Mouse (Mus musculus) MEL (cell line): ENCODE measurements around the gene Olfr912. TPM values are rescaled to one million over a fixed set of nuclear protein-coding genes. Genes with fewer than 3 reads are reported as not detected.

Experiments
- DNase-seq: peaks from one replicate; pipeline ENCODE4 v3.0.0; 2011; ENCODE audit warnings: low read depth, low spot score
- H3K27ac ChIP-seq: 2 replicates; pipeline ENCODE4 v1.5.1; 2012; ENCODE audit warnings: low read depth, mild to moderate bottlenecking, control low read depth, low read length, moderate library complexity; ENCODE audit not compliant: control insufficient read depth
- H3K27me3 ChIP-seq, 2 experiments: fragments of 150-350 bp in 1 of 2; sonication (generic) in 1 of 2; 2 replicates each; pipeline ENCODE4 v1.6.1; 2012; ENCODE audit warnings: low read length in 2 of 2, mild to moderate bottlenecking in 2 of 2, improper control_type of control experiment in 1 of 2, moderate library complexity in 1 of 2; ENCODE audit not compliant: insufficient read depth in 2 of 2, control insufficient read depth in 1 of 2
- H3K36me3 ChIP-seq, 2 experiments: 2 replicates each; pipeline ENCODE4 v1.6.1; 2012 to 2014; ENCODE audit warnings: low read length in 2 of 2, improper control_type of control experiment in 1 of 2, inconsistent platforms in 1 of 2, mild to moderate bottlenecking in 1 of 2; ENCODE audit not compliant: insufficient read depth in 2 of 2, control insufficient read depth in 1 of 2
- H3K4me1 ChIP-seq, 2 experiments: fragments of 150-350 bp in 1 of 2; sonication (generic) in 1 of 2; 2 replicates each; pipeline ENCODE4 v1.6.1; 2012; ENCODE audit warnings: low read length in 2 of 2, improper control_type of control experiment in 1 of 2, mild to moderate bottlenecking in 1 of 2; ENCODE audit not compliant: insufficient read depth in 2 of 2, control insufficient read depth in 1 of 2
- H3K4me3 ChIP-seq, 2 experiments: fragments of 150-350 bp in 1 of 2; sonication (generic) in 1 of 2; 2 replicates each; pipeline ENCODE4 v1.5.1; 2012; ENCODE audit warnings: low read depth in 2 of 2, low read length in 2 of 2, mild to moderate bottlenecking in 2 of 2, moderate library complexity in 2 of 2, control low read depth in 1 of 2, improper control_type of control experiment in 1 of 2; ENCODE audit not compliant: control insufficient read depth in 1 of 2, insufficient read depth in 1 of 2
- H3K79me2 ChIP-seq: 2 replicates; pipeline ENCODE4 v1.6.1; 2012; ENCODE audit warnings: mild to moderate bottlenecking, low read length, moderate library complexity; ENCODE audit not compliant: control insufficient read depth, poor library complexity, insufficient read depth
- H3K9ac ChIP-seq: 2 replicates; pipeline ENCODE4 v1.6.1; 2012; ENCODE audit warnings: low read depth, mild to moderate bottlenecking, control low read depth, low read length, moderate library complexity; ENCODE audit not compliant: control insufficient read depth, poor library complexity, severe bottlenecking
- H3K9me3 ChIP-seq: fragments of 150-350 bp; sonication (generic); replicated peaks from 2 replicates; pipeline ENCODE4 v1.6.1; 2012; ENCODE audit warnings: mild to moderate bottlenecking, low read length, improper control_type of control experiment, moderate library complexity; ENCODE audit not compliant: insufficient read depth
- CHD1 ChIP-seq: IDR thresholded peaks from 2 replicates; pipeline ENCODE4 v1.6.1; 2012; ENCODE audit warnings: low read depth, mild to moderate bottlenecking, inconsistent platforms, low read length, improper control_type of control experiment
- CHD2 ChIP-seq: IDR thresholded peaks from 2 replicates; pipeline ENCODE4 v1.6.1; 2011; ENCODE audit warnings: low read length, improper control_type of control experiment
- CTCF ChIP-seq, 3 experiments: IDR thresholded peaks in 2 of 3; conservative IDR thresholded peaks in 1 of 3; 2 replicates each; pipeline ENCODE4 v1.5.1; 2011 to 2012; ENCODE audit warnings: low read length in 3 of 3, low read depth in 2 of 3, mild to moderate bottlenecking in 2 of 3, improper control_type of control experiment in 1 of 3, inconsistent platforms in 1 of 3, mixed read lengths in 1 of 3, moderate library complexity in 1 of 3; ENCODE audit not compliant: control insufficient read depth in 1 of 3, insufficient read depth in 1 of 3, poor library complexity in 1 of 3, severe bottlenecking in 1 of 3
- ELF1 ChIP-seq: IDR thresholded peaks from 2 replicates; pipeline ENCODE4 v1.6.1; 2014; ENCODE audit warnings: low read depth, mild to moderate bottlenecking, inconsistent platforms, low read length, improper control_type of control experiment, moderate library complexity
- ETS1 ChIP-seq: IDR thresholded peaks from 2 replicates; pipeline ENCODE4 v1.6.1; 2012; ENCODE audit warnings: low read depth, mild to moderate bottlenecking, inconsistent platforms, low read length, improper control_type of control experiment, moderate library complexity
- HCFC1 ChIP-seq: IDR thresholded peaks from 2 replicates; pipeline ENCODE4 v1.6.1; 2012; ENCODE audit warnings: low read depth, mild to moderate bottlenecking, inconsistent platforms, low read length, improper control_type of control experiment, moderate library complexity
- KAT2A ChIP-seq: conservative IDR thresholded peaks from 2 replicates; pipeline ENCODE4 v1.6.1; 2012; ENCODE audit warnings: low read depth, low read length, improper control_type of control experiment, inconsistent platforms
- MAZ ChIP-seq: IDR thresholded peaks from 2 replicates; pipeline ENCODE4 v1.6.1; 2012; ENCODE audit warnings: low read depth, mild to moderate bottlenecking, inconsistent platforms, low read length, improper control_type of control experiment
- POLR2AphosphoS2 ChIP-seq: IDR thresholded peaks from 2 replicates; pipeline ENCODE4 v1.6.1; 2011; ENCODE audit warnings: low read length, improper control_type of control experiment
- TBP ChIP-seq: IDR thresholded peaks from 2 replicates; pipeline ENCODE4 v1.8.0; 2011; ENCODE audit warnings: low read depth, low read length, improper control_type of control experiment
- UBTF ChIP-seq: IDR thresholded peaks from 2 replicates; pipeline ENCODE4 v1.6.1; 2012; ENCODE audit warnings: low read depth, mild to moderate bottlenecking, inconsistent platforms, low read length, improper control_type of control experiment, moderate library complexity, borderline replicate concordance; ENCODE audit not compliant: insufficient read depth
- USF1 ChIP-seq: IDR thresholded peaks from 2 replicates; pipeline ENCODE4 v1.6.1; 2014; ENCODE audit warnings: low read depth, mild to moderate bottlenecking, inconsistent platforms, low read length, improper control_type of control experiment, moderate library complexity
- ZC3H11A ChIP-seq: IDR thresholded peaks from 2 replicates; pipeline ENCODE4 v1.6.1; 2012; ENCODE audit warnings: low read depth, mild to moderate bottlenecking, inconsistent platforms, low read length, improper control_type of control experiment
- ZNF384 ChIP-seq: IDR thresholded peaks from 2 replicates; pipeline ENCODE4 v1.6.1; 2012; ENCODE audit warnings: low read depth, mild to moderate bottlenecking, inconsistent platforms, low read length, improper control_type of control experiment
- polyA plus RNA-seq, 2 experiments: library from polyadenylated mRNA; stranded (reverse) in 1 of 2; unstranded in 1 of 2; fragments of >175 nt in 1 of 2; fragments of >200 nt in 1 of 2; gene quantifications; 2 replicates each; pipeline versions ENCODE4 v1.2.1 to v1.2.4; 2012; ENCODE audit warnings: low replicate concordance in 2 of 2, low read depth in 1 of 2; ENCODE audit not compliant: insufficient read length in 2 of 2, insufficient read depth in 1 of 2, missing spikeins in 1 of 2
- total RNA-seq: library from RNA; depleted of rRNA; stranded (reverse); fragments of 300-350 nt; gene quantifications from 2 replicates; pipeline ENCODE4 v1.2.3, GENCODE M21; 2012; rRNA removed

Olfr912 gene
- total and polyA plus RNA-seq, 3 experiments: not detected

DNA sequence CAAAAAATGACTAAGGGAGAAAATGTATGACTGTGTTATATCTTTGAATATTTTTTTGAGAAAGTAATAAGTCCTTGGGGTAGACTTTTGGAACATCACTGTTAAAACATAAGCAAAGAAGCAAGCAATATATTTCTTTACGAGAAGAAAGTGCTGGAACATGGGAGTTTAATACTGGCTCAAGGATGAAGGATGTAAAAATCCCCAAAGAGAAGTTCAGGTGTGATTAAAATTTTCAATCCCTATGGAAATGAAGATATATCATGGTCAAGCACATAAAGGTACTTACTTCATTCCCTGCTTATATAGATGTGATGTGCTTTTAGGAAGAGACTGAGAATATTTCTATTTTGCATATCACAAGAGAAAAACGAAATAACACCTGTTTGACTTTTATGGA lies 24.8 kb downstream of the Olfr912 start, which contains the start of gene Olfr914:
Gene Olfr914, plus strand, starts transcription at position 301 of the 400 bp plus-strand sequence.
- TF ChIP-seq KAT2A: no peak
- no peak for TF ChIP-seq MAZ
- TF ChIP-seq TBP: no peak
- TF ChIP-seq CHD1: no peak
- TF ChIP-seq ZC3H11A: no peak
- TF ChIP-seq CTCF (IDR thresholded peaks at IDR 0.05 in 2 of 3, conservative IDR thresholded peaks at IDR 0.05 in 1 of 3; ENCODE audit: control insufficient read depth in 1 of 3, insufficient read depth in 1 of 3, low read depth in 2 of 3, low read length in 3 of 3, poor library complexity in 1 of 3, severe bottlenecking in 1 of 3): no peak
- Histone ChIP-seq H3K9me3 (no peaks in the 10 kb centered on the region), H3K4me3 (no peak within 1 kb of the TSS), H3K9ac (no peak within 1 kb of the TSS), H3K27me3 (no peaks in the 10 kb centered on the region), H3K27ac (no peak within 1 kb of the TSS), H3K79me2 (no peaks in the 10 kb centered on the region), H3K4me1 (no peaks in the 10 kb centered on the region), H3K36me3 (no peaks in the 10 kb centered on the region)
- no peak for DNase-seq

DNA sequence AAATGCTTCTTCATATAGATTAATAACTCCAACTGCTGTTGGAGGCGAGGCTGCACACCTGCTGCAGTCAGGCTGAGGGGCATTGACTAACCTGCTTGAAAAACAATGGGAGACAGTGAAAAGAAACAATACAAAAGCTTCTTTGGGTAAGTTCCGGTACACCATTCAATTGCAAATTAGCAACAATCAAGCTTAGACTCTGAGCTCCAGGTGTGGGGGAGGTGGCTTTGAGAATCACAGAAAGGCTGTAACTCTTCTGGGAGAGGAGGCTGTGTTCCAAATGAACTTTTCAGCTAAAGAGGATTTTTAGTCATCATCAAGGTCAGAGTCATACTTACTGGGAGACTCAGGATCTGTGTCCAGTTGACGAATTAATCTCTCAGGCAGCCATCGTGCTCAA lies 52.4 kb downstream of the Olfr912 start:
- TF ChIP-seq UBTF (no peak), ETS1 (no peak), KAT2A (no peak), USF1 (no peak), POLR2AphosphoS2 (no peak), ELF1 (no peak), ZNF384 (no peak), CHD2 (no peak), HCFC1 (no peak)
- H3K27ac ChIP-seq: no peak overlapping the region
- no peak for DNase-seq

More for the DNA sequence above, 52.4 kb downstream of the Olfr912 start:
- Histone ChIP-seq H3K9ac (no peak overlapping the region), H3K4me1 (no peaks in the 10 kb centered on the region), H3K79me2 (no peaks in the 10 kb centered on the region), H3K27me3 (no peaks in the 10 kb centered on the region), H3K36me3 (no peaks in the 10 kb centered on the region), H3K4me3 (no peak overlapping the region), H3K9me3 (no peaks in the 10 kb centered on the region)

Other genes with a start within 250 kb of the Olfr912 start
- gene Olfr898, start 231.8 kb upstream of the Olfr912 start, total RNA-seq: not detected in 2 replicates
- not detected for gene Olfr898, start 231.8 kb upstream of the Olfr912 start, polyA plus RNA-seq
- not detected in 2 replicates for gene Olfr250, start 213.3 kb upstream of the Olfr912 start, total RNA-seq
- gene Olfr250, start 213.3 kb upstream of the Olfr912 start, polyA plus RNA-seq: not detected
- gene Olfr251, start 203.1 kb upstream of the Olfr912 start, total RNA-seq: not detected in 2 replicates
- not detected for gene Olfr251, start 203.1 kb upstream of the Olfr912 start, polyA plus RNA-seq
- gene Olfr147, start 178.5 kb upstream of the Olfr912 start, total RNA-seq: not detected in 2 replicates
- not detected for gene Olfr147, start 178.5 kb upstream of the Olfr912 start, polyA plus RNA-seq
- gene Olfr901, start 150.7 kb upstream of the Olfr912 start, total RNA-seq: not detected in 2 replicates
- gene Olfr901, start 150.7 kb upstream of the Olfr912 start, polyA plus RNA-seq: not detected
- not detected in 2 replicates for gene Olfr902, start 132.5 kb upstream of the Olfr912 start, total RNA-seq
- not detected for gene Olfr902, start 132.5 kb upstream of the Olfr912 start, polyA plus RNA-seq
- gene Olfr904, start 117.0 kb upstream of the Olfr912 start, total RNA-seq: not detected in 2 replicates
- gene Olfr904, start 117.0 kb upstream of the Olfr912 start, polyA plus RNA-seq: not detected
- gene Olfr905, start 109.1 kb upstream of the Olfr912 start, total RNA-seq: not detected in 2 replicates
- under 1 TPM in 1 of 2 experiments, not detected in 1; 0.01 TPM for gene Olfr905, start 109.1 kb upstream of the Olfr912 start, polyA plus RNA-seq
- not detected in 2 replicates for gene Olfr906, start 93.1 kb upstream of the Olfr912 start, total RNA-seq
- not detected for gene Olfr906, start 93.1 kb upstream of the Olfr912 start, polyA plus RNA-seq
- gene Olfr907, start 84.4 kb upstream of the Olfr912 start, total RNA-seq: not detected in 2 replicates
- gene Olfr907, start 84.4 kb upstream of the Olfr912 start, polyA plus RNA-seq: not detected
- gene Olfr911-ps1, start 58.6 kb upstream of the Olfr912 start, total RNA-seq: not detected in 2 replicates
- gene Olfr911-ps1, start 58.6 kb upstream of the Olfr912 start, polyA plus RNA-seq: not detected
- gene Olfr910, start 42.3 kb upstream of the Olfr912 start, total RNA-seq: not detected in 2 replicates
- gene Olfr910, start 42.3 kb upstream of the Olfr912 start, polyA plus RNA-seq: not detected
- not detected in 2 replicates for gene Olfr913, start 12.6 kb downstream of the Olfr912 start, total RNA-seq
- not detected for gene Olfr913, start 12.6 kb downstream of the Olfr912 start, polyA plus RNA-seq
- not detected in 2 replicates for gene Olfr914, start 24.9 kb downstream of the Olfr912 start, total RNA-seq
- not detected for gene Olfr914, start 24.9 kb downstream of the Olfr912 start, polyA plus RNA-seq
- not detected in 2 replicates for gene Olfr916, start 79.7 kb downstream of the Olfr912 start, total RNA-seq
- not detected for gene Olfr916, start 79.7 kb downstream of the Olfr912 start, polyA plus RNA-seq
- gene Olfr917, start 85.7 kb downstream of the Olfr912 start, total RNA-seq: not detected in 2 replicates
- gene Olfr917, start 85.7 kb downstream of the Olfr912 start, polyA plus RNA-seq: not detected
- not detected in 2 replicates for gene Olfr918, start 94.4 kb downstream of the Olfr912 start, total RNA-seq
- gene Olfr918, start 94.4 kb downstream of the Olfr912 start, polyA plus RNA-seq: under 1 TPM in 1 of 2 experiments, not detected in 1; 0.03 TPM
- not detected in 2 replicates for gene Olfr919, start 123.5 kb downstream of the Olfr912 start, total RNA-seq
- not detected for gene Olfr919, start 123.5 kb downstream of the Olfr912 start, polyA plus RNA-seq
- 4.1 and 5.2 TPM in 2 replicates for gene Vwa5a, start 138.1 kb downstream of the Olfr912 start, total RNA-seq
- gene Vwa5a, start 138.1 kb downstream of the Olfr912 start, polyA plus RNA-seq: 1 to 10 TPM in 1 of 2 experiments, not detected in 1; 4.6 TPM
- gene Olfr920, start 172.1 kb downstream of the Olfr912 start, total RNA-seq: not detected in 2 replicates
- gene Olfr920, start 172.1 kb downstream of the Olfr912 start, polyA plus RNA-seq: not detected
- not detected in 2 replicates for gene Olfr921, start 192.9 kb downstream of the Olfr912 start, total RNA-seq
- gene Olfr921, start 192.9 kb downstream of the Olfr912 start, polyA plus RNA-seq: not detected
- not detected in 2 replicates for gene Olfr922, start 234.4 kb downstream of the Olfr912 start, total RNA-seq
- gene Olfr922, start 234.4 kb downstream of the Olfr912 start, polyA plus RNA-seq: not detected
- not detected in 2 replicates for gene Olfr923, start 246.4 kb downstream of the Olfr912 start, total RNA-seq
- gene Olfr923, start 246.4 kb downstream of the Olfr912 start, polyA plus RNA-seq: not detected